Mouse (Mus musculus) heart, postnatal 0 days (tissue): ENCODE data around the gene Gprin2. TPM values are rescaled to one million over a fixed set of nuclear protein-coding genes. Genes with fewer than 3 reads are reported as not detected.

Experiments
- ATAC-seq: fragments of 200-750 bp; cut with Nextera tagmentation; 2 replicates; pipeline ENCODE4 v1.8.0; 2017; ENCODE audit warnings: low read depth, moderate number of reproducible peaks, moderate library complexity; ENCODE audit not compliant: insufficient read depth
- DNase-seq: peaks from one replicate; pipeline ENCODE4 v3.0.0-alpha.2; 2016; ENCODE audit warnings: low spot score
- H3K27ac ChIP-seq: fragments of 300-500 bp; sonication (generic); 2 replicates; pipeline ENCODE4 v1.5.1; 2014; ENCODE audit warnings: low read depth, mild to moderate bottlenecking
- H3K27me3 ChIP-seq: fragments of 300-500 bp; sonication (generic); 2 replicates; pipeline ENCODE4 v1.6.1; 2014; ENCODE audit warnings: low read length, mixed read lengths; ENCODE audit not compliant: control insufficient read depth, insufficient read depth
- H3K36me3 ChIP-seq: fragments of 300-500 bp; sonication (generic); replicated peaks from 2 replicates; pipeline ENCODE4 v1.6.1; 2014; ENCODE audit warnings: low read length, mixed read lengths; ENCODE audit not compliant: control insufficient read depth, insufficient read depth
- H3K4me1 ChIP-seq: fragments of 300-500 bp; sonication (generic); 2 replicates; pipeline ENCODE4 v1.6.1; 2014; ENCODE audit warnings: antibody characterized with exemption; ENCODE audit not compliant: control insufficient read depth, insufficient read depth
- H3K4me2 ChIP-seq: fragments of 300-500 bp; sonication (generic); 2 replicates; pipeline ENCODE4 v1.6.1; 2014; ENCODE audit warnings: low read depth, mild to moderate bottlenecking, low read length, moderate library complexity
- H3K4me3 ChIP-seq: fragments of 300-500 bp; sonication (generic); 2 replicates; pipeline ENCODE4 v1.5.1; 2014; ENCODE audit warnings: low read depth, low read length
- H3K9ac ChIP-seq: fragments of 300-500 bp; sonication (generic); replicated peaks from 2 replicates; pipeline ENCODE4 v1.6.1; 2014; ENCODE audit warnings: low read depth, low read length, mixed read lengths
- H3K9me3 ChIP-seq: fragments of 300-500 bp; sonication (generic); replicated peaks from 2 replicates; pipeline ENCODE4 v1.6.1; 2016; ENCODE audit warnings: low read length; ENCODE audit not compliant: control insufficient read depth
- CTCF ChIP-seq: IDR thresholded peaks from 2 replicates; pipeline ENCODE4 v1.5.1; 2016; ENCODE audit warnings: antibody characterized with exemption, control low read depth, low read depth
- EP300 ChIP-seq: IDR thresholded peaks from 2 replicates; pipeline ENCODE4 v1.6.1; 2016; ENCODE audit warnings: antibody characterized with exemption, low read depth
- WGBS: fragments of 180-500 bp; shearing (Covaris S2); extraction: QIAGEN DNeasy Blood & Tissue Kit; methylation state at CpG from one replicate; pipeline ENCODE4 v1.1.7; 2014; 5-methylcytosine and 5-hydroxymethylcytosine counted together
- polyA plus RNA-seq: library from polyadenylated mRNA; unstranded; fragments of >200 nt; fragmentation: Nextera tagmentation; extraction: Ambion mirVana; gene quantifications from 2 replicates; pipeline ENCODE4 v1.2.1, GENCODE M21; 2015
- total RNA-seq: library from RNA; depleted of rRNA; stranded (reverse); fragments of >200 nt; gene quantifications from 2 replicates; pipeline ENCODE4 v1.2.3, GENCODE M21; 2014; ENCODE audit warnings: low replicate concordance

The Gprin2 gene
- total and polyA plus RNA-seq, 2 experiments from 2014 or later = 0.11 to 0.53 TPM

DNA sequence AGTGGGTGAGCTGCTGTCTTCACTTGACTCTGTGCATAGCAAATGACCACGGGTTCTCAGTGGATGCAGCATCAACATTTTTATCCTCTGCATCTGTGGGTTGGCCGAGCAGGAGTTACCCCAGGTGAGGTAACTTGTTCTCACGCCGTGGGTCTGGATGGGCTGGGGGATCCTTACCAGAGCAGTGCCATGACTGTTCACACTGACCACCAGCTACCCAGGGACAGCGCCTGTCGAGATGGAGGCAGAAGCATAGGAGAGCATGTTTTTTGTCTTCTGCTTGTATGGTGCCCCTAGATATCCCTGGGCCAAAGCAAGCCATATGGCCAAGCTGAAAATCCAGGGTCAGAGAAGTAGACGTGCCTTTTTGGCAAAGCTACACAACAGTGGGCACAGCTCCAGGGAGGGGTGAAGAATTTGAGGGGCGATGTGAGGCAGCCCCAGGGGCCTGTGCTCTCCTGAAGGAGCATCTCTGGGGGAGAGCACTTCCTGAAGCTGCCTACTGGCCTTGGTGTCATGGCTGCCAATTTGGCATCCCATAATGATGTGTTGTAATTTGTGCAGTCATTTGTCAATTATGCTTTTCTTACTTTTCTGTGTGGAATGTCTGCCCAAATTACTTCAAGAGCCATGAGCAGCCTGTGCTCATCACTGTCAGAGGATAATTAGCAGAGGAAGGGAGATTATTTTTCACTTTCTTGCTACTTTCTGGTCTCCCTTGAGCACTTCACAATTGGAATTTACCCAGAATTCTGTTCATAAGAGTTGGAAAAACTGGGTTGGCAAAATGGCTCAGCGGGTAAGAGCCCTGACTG lies 31.6 kb upstream of the Gprin2 start:
- peaks cover 3% of the 10 kb centered on the region for H3K4me1 ChIP-seq
- no peaks in the 10 kb centered on the region for H3K9me3 ChIP-seq
- H3K36me3 ChIP-seq = 0 out of 2 replicates have a peak, but pooled peaks cover 3% of the 10 kb centered on the region
- no peak overlapping the region for H3K4me2 ChIP-seq
- no peaks in the 10 kb centered on the region for H3K27me3 ChIP-seq
- ATAC-seq (no peak), DNase-seq (no peak)
- no peak overlapping the region for H3K27ac ChIP-seq
- no peak overlapping the region for H3K4me3 ChIP-seq
- 77% methylated on average over 9 of the region's 9 CpGs for WGBS
- TF ChIP-seq EP300 (no peak), CTCF (no peak)
- no peak overlapping the region for H3K9ac ChIP-seq

DNA sequence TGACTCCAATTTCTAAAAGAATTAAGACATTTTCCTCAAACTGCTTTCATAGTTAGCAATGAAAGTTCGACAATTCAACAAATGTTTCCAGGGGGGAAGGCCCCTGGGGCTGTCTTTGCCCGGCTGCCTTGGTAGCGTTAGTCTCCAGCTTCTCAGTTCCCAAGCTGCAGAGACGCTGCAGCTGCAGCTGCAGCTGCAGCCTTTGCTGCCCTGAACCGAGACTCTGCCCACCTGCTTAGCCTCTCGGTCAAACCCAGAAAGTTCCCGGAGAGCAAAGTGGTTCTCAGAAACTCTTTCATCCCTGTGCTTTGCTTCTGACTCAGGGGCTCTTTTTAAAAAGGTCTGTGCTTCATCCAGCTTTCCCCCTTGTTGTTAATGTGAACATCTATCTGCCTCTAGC lies 30.9 kb upstream of the Gprin2 start:
- peaks cover 3% of the 10 kb centered on the region for H3K4me1 ChIP-seq
- TF ChIP-seq EP300 (no peak), CTCF (no peak)
- no peaks in the 10 kb centered on the region for H3K27me3 ChIP-seq
- DNase-seq (no peak), ATAC-seq (no peak)
- H3K36me3 ChIP-seq = 0 out of 2 replicates have a peak, but pooled peaks cover 3% of the 10 kb centered on the region
- H3K4me3 ChIP-seq = no peak overlapping the region
- H3K4me2 ChIP-seq = no peak overlapping the region
- no peak overlapping the region for H3K9ac ChIP-seq
- WGBS = 79% methylated on average over 7 of the region's 7 CpGs
- H3K9me3 ChIP-seq = no peaks in the 10 kb centered on the region
- no peak overlapping the region for H3K27ac ChIP-seq

DNA sequence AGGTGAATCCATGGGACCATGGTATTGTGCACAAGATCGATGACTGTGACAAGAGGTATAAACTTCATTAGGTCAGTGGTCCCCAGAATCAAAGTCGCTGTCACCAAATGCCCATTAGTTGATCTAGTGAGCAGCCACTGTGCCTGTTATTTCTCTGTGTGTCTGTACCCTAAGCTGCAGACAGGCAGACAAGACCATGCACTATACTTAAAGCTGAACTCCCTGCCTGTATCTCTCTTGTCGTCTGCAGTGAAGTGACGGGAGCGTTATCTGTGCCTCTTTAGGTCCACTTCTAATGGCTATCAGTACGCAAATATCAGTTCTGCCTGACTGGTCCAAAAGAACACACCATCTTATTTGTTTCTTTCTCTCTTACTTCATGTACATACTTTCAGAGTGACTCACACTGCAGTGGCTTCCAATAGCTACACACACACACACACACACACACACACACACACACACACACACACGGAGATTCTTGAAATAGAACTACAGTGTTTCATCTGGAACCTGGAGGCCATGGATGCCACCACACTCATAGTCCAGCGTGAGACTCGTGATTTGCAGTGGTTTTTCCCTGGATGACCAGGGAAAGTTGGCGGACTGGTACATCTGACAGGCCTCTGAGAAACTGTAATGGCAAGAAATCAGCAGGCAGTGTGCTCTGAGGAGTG lies 27.5 kb upstream of the Gprin2 start:
- 25% methylated on average over 10 of the region's 10 CpGs for WGBS
- no peak overlapping the region for H3K4me3 ChIP-seq
- H3K27me3 ChIP-seq = no peaks in the 10 kb centered on the region
- H3K27ac ChIP-seq = peak overlapping the region; percentile 64
- DNase-seq = peak; percentile 57
- no peak overlapping the region; the same call in 1 of the 2 replicates for H3K4me2 ChIP-seq
- ATAC-seq = peak; percentile 81
- no peak overlapping the region for H3K9ac ChIP-seq
- H3K9me3 ChIP-seq = no peaks in the 10 kb centered on the region
- no peak for TF ChIP-seq EP300
- no peak for TF ChIP-seq CTCF
- no peaks in the 10 kb centered on the region for H3K36me3 ChIP-seq
- H3K4me1 ChIP-seq = peaks cover 3% of the 10 kb centered on the region; the same call in 1 of the 2 replicates

DNA sequence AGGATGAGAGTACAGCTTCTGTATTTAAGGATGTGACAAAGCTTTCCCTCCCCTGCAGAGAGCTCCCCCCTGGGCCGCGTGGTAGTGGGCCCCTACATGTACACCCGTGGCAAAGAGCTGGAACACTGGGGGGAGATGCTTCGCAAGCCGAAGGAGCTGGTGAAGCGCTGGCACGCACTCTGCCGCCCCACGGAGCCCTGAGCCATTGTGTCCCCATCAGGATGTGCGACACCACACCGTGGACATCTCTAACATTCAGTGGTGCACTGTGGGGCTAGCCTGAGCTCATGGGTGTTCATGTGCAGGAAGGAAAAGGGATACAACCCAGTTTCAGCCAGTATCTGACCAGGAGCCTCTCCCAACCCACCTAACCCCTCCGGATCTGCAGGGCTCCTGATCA lies 26.5 kb upstream of the Gprin2 start:
- Histone ChIP-seq H3K4me3 (no peak overlapping the region), H3K9me3 (no peaks in the 10 kb centered on the region), H3K36me3 (no peaks in the 10 kb centered on the region), H3K27ac (no peak overlapping the region), H3K4me1 (peaks cover 3% of the 10 kb centered on the region; the same call in 1 of the 2 replicates), H3K4me2 (no peak overlapping the region), H3K9ac (no peak overlapping the region), H3K27me3 (no peaks in the 10 kb centered on the region)
- TF ChIP-seq CTCF (no peak), EP300 (no peak)
- DNase-seq (no peak), ATAC-seq (no peak)
- 81% methylated on average over 12 of the region's 12 CpGs for WGBS

DNA sequence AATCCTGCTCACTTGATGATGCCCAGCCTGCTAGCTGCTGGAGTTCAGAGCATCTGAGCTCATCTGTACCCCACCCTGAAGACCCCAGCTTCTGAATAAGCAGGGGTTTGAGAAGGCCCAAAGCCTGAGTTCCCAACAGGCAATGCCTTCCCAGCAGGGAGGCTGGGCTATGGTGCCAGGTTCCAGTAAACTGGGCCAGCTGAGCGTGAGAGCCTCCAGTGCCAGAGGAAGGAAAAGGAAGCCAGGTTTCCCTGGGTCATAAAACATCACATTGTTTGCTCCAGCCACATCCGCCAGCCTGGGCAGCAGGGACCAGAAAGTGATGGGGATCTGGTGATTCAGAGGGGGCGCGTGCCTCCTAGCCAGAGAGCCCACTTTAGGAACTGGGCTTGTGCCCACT lies 25.1 kb upstream of the Gprin2 start:
- no peak overlapping the region for H3K4me2 ChIP-seq
- no peaks in the 10 kb centered on the region for H3K27me3 ChIP-seq
- H3K4me1 ChIP-seq = peaks cover 3% of the 10 kb centered on the region; the same call in 1 of the 2 replicates
- TF ChIP-seq CTCF = no peak
- no peak for TF ChIP-seq EP300
- ATAC-seq (no peak), DNase-seq (no peak)
- no peak overlapping the region for H3K4me3 ChIP-seq
- H3K9me3 ChIP-seq = no peaks in the 10 kb centered on the region
- 72% methylated on average over 4 of the region's 4 CpGs for WGBS
- no peak overlapping the region for H3K27ac ChIP-seq
- H3K36me3 ChIP-seq = no peaks in the 10 kb centered on the region
- H3K9ac ChIP-seq = no peak overlapping the region
